Mouse (Mus musculus) kidney, adult 2 months (tissue): ENCODE results near the gene Lrrc42.

ENCODE experiments used
- CTCF ChIP-seq: fragments of 200-500 bp; conservative IDR thresholded peaks from 2 replicates; pipeline ENCODE4 v1.5.1; 2011; ENCODE audit warnings: low read depth, mild to moderate bottlenecking, control low read depth, low read length, moderate library complexity, mixed read lengths; ENCODE audit not compliant: insufficient read depth, insufficient read length
- POLR2A ChIP-seq: fragments of 200-500 bp; IDR thresholded peaks from one replicate; pipeline ENCODE4 v1.6.1; 2011; ENCODE audit warnings: low read depth, low read length, control low read depth

DNA sequence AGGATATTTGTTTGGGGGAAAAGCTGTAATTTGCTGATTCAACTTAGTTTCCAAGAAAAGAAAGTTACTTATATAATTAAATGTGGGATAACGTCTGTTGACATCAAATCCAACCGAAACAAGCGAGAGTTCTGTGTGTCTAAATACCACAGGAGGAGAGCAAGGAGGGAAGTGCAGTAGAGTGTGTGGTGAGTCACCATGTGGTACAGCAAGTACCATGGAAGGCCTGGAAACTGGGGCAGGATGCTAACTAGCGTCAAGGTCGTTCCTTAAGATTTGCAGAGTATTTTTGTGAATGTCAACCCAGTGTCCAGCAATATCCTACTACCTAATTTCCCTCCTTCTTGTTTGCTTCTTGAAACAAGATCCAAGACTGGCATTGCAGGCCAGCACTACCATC lies 55.3 kb downstream of the Lrrc42 start:
- TF ChIP-seq CTCF (no peak), POLR2A (no peak)
